In the genomic region with DNA sequence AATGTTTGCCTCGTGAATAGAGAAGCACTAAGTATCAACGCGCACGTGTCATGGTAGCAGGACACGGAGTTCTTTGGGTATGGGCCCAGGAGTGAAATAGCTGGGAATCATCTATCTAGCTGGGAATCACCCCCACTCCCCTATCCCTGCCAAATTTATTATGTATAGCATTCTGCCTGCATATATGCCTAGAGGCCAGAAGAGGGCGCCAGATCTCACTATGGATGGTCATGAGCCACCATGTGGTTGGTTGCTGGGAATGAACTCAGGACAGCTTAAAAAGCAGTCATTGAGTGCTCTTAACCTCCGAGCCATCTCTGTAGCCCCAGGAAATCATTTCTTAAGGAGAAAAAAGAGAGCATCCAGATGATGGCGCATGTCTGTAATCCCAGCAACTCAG, we compare ENCODE assay signal across 9 mouse cellular contexts. TPM values are rescaled to one million over a fixed set of nuclear protein-coding genes. Genes with fewer than 3 reads are reported as not detected.
DNase-seq lines count a peak whose midpoint lies in the region; ATAC-seq and TF ChIP-seq lines count a peak whose summit lies in the region.
"Had no signal": no experiment of that assay in that cellular context is flagged by ENCODE, and none has a peak within 500 bp of the region (broad histone marks: within the 10 kb centered on the region; RNA-seq: fewer than 3 reads in every experiment).

No protein-coding gene starts in this region.

- H3K9me3 ChIP-seq in heart, embryonic 12.5 days (replicated peaks), result no peaks in the 10 kb centered on the region
- no peaks in the 10 kb centered on the region for H3K9me3 ChIP-seq in limb, embryonic 14.5 days (ENCODE audit: control insufficient read depth, low read length)
- H3K9me3 ChIP-seq: limb, embryonic 13.5 days had no signal

- peak; percentile 92 for DNase-seq in heart, adult 11 months
- DNase-seq in right cerebral cortex, postnatal 4 days, result peak; percentile 57
- no peak for DNase-seq in right cerebral cortex, postnatal 36 days (ENCODE audit: low spot score in 2 of 2)
- peak; percentile 79 for DNase-seq in brain, adult 2 months (ENCODE audit: low read depth, low spot score)
- peak; percentile 38 for DNase-seq in limb, embryonic 14.5 days (ENCODE audit: low spot score)
- no peak for DNase-seq in frontal cortex, postnatal 14 days (ENCODE audit: low spot score in 2 of 2)
- no peak for DNase-seq in layer of hippocampus, adult 9-10 months (ENCODE audit: low spot score)

- H3K4me1 ChIP-seq in heart, embryonic 12.5 days (replicated peaks), result no peaks in the 10 kb centered on the region
- no peaks in the 10 kb centered on the region for H3K4me1 ChIP-seq in limb, embryonic 14.5 days (ENCODE audit: control insufficient read depth, insufficient read depth, low read length)
- H3K4me1 ChIP-seq: limb, embryonic 13.5 days had no signal

- H3K36me3 ChIP-seq in heart, embryonic 12.5 days, result no peaks in the 10 kb centered on the region
- no peaks in the 10 kb centered on the region for H3K36me3 ChIP-seq in limb, embryonic 14.5 days (ENCODE audit: control insufficient read depth, insufficient read depth, low read length)
- H3K36me3 ChIP-seq: limb, embryonic 13.5 days had no signal

- WGBS in heart, embryonic 12.5 days, result 18% methylated on average over 8 of the region's 8 CpGs
- WGBS in limb, embryonic 14.5 days, result 22% methylated on average over 8 of the region's 8 CpGs

- ATAC-seq in heart, embryonic 12.5 days (ENCODE audit: insufficient number of reproducible peaks, low FRiP score), result no peak
- no peak for ATAC-seq in limb, embryonic 14.5 days (ENCODE audit: low FRiP score, low read depth)

- TF ChIP-seq POLR2A in limb, embryonic 14.5 days (IDR thresholded peaks at IDR 0.05; ENCODE audit: borderline replicate concordance, extremely low read depth, insufficient read depth, insufficient read length), result no peak

- H3K9ac ChIP-seq in heart, embryonic 12.5 days, result no peak overlapping the region
- H3K9ac ChIP-seq in limb, embryonic 14.5 days (ENCODE audit: low read depth, low read length, severe bottlenecking), result no peak overlapping the region
- H3K9ac ChIP-seq: limb, embryonic 13.5 days had no signal

- no peak overlapping the region for H3K4me2 ChIP-seq in heart, embryonic 12.5 days
- H3K4me2 ChIP-seq in limb, embryonic 14.5 days (replicated peaks; ENCODE audit: low read depth, low read length, severe bottlenecking), result no peak overlapping the region
- H3K4me2 ChIP-seq: limb, embryonic 13.5 days had no signal

- peaks cover 24% of the 10 kb centered on the region for H3K27me3 ChIP-seq in heart, embryonic 12.5 days (replicated peaks)
- H3K27me3 ChIP-seq in limb, embryonic 14.5 days (ENCODE audit: control insufficient read depth, insufficient read depth, low read length), result no peaks in the 10 kb centered on the region

- no peak overlapping the region for H3K27ac ChIP-seq in heart, embryonic 12.5 days (ENCODE audit: poor library complexity, severe bottlenecking)
- H3K27ac ChIP-seq in limb, embryonic 14.5 days (replicated peaks; ENCODE audit: low read depth, low read length), result no peak overlapping the region
- H3K27ac ChIP-seq: limb, embryonic 13.5 days had no signal

- H3K4me3 ChIP-seq in heart, embryonic 12.5 days, result no peak overlapping the region
- H3K4me3 ChIP-seq in limb, embryonic 14.5 days (replicated peaks; ENCODE audit: low read length), result no peak overlapping the region
- H3K4me3 ChIP-seq: limb, embryonic 13.5 days had no signal

RNA-seq across cellular contexts. Expression of gene Cbx7, which starts 30.0 kb away (rescaled TPM):
- polyA plus RNA-seq in heart, embryonic 12.5 days (2016; fragmentation: Nextera tagmentation; extraction: Ambion mirVana), result 1.4 and 1.7 TPM in 2 replicates
- 8.5 and 9.3 TPM in 2 replicates for polyA plus RNA-seq in limb, embryonic 14.5 days (2012; rRNA removed)
- 2.1 and 2.9 TPM in 2 replicates for polyA plus RNA-seq in limb, embryonic 14.5 days (2014; fragmentation: Nextera tagmentation; extraction: Ambion mirVana)

RNA-seq across cellular contexts. Expression of gene Apobec3, which starts 49.5 kb away (rescaled TPM):
- 11.2 and 12.2 TPM in 2 replicates for polyA plus RNA-seq in heart, embryonic 12.5 days (2016; fragmentation: Nextera tagmentation; extraction: Ambion mirVana)
- 16.0 and 18.0 TPM in 2 replicates for polyA plus RNA-seq in limb, embryonic 14.5 days (2012; rRNA removed)
- polyA plus RNA-seq in limb, embryonic 14.5 days (2014; fragmentation: Nextera tagmentation; extraction: Ambion mirVana), result 12.0 and 13.2 TPM in 2 replicates

Comparison
In these comparisons a context has a peak if more than half of its experiments do, and no peak if none do; other contexts are left out.
1. DNase-seq: peak in heart, adult 11 months (single experiment), right cerebral cortex, postnatal 4 days (single experiment), brain, adult 2 months (single experiment) and limb, embryonic 14.5 days (single experiment); none in right cerebral cortex, postnatal 36 days (0 of 2), frontal cortex, postnatal 14 days (0 of 2) and layer of hippocampus, adult 9-10 months (single experiment).